Mouse (Mus musculus): ENCODE results near the gene Lama1.
"Not testable (repeated sequence)": the region's sequence is repeated elsewhere in the genome, so short reads cannot be mapped to it uniquely, and the experiment has no call there.

Gene Lama1

GRCm38 (mm10) chr17:67837351-67838090 is 140.5 kb downstream of the Lama1 start:
- peak; percentile 49 to 84 for DNase-seq (ENCODE audit: low spot score in 2 of 2)

GRCm38 (mm10) chr17:67838948-67839347 is 141.9 kb downstream of the Lama1 start:
- no peak for DNase-seq (ENCODE audit: low spot score in 2 of 2)

GRCm38 (mm10) chr17:67841494-67841893 is 144.4 kb downstream of the Lama1 start:
- not testable (repeated sequence) for DNase-seq (ENCODE audit: low spot score in 2 of 2)

GRCm38 (mm10) chr17:67861080-67861630 is 164.1 kb downstream of the Lama1 start:
- DNase-seq (ENCODE audit: low spot score in 2 of 2): no peak

- DNase-seq (ENCODE audit: low spot score in 2 of 2): peak; percentile 47 to 70
Observed at GRCm38 (mm10) chr17:67861744-67862535, 164.9 kb downstream of the Lama1 start.

- no peak for DNase-seq (ENCODE audit: low spot score in 2 of 2)
Observed at GRCm38 (mm10) chr17:67864363-67864762, 167.3 kb downstream of the Lama1 start.

- no peak for DNase-seq (ENCODE audit: low spot score in 2 of 2)
Observed at GRCm38 (mm10) chr17:67864912-67865311, 167.9 kb downstream of the Lama1 start.

- no peak for DNase-seq (ENCODE audit: low spot score in 2 of 2)
Observed at GRCm38 (mm10) chr17:67866026-67866425, 169.0 kb downstream of the Lama1 start.

- no peak for DNase-seq (ENCODE audit: low spot score in 2 of 2)
Observed at GRCm38 (mm10) chr17:67866541-67867241, 169.6 kb downstream of the Lama1 start.

GRCm38 (mm10) chr17:67869731-67870601 is 172.9 kb downstream of the Lama1 start:
- peak; percentile 22 to 77 for DNase-seq (ENCODE audit: low spot score in 2 of 2)

All from frontal cortex, postnatal 14 days (tissue).